In the genomic region with DNA sequence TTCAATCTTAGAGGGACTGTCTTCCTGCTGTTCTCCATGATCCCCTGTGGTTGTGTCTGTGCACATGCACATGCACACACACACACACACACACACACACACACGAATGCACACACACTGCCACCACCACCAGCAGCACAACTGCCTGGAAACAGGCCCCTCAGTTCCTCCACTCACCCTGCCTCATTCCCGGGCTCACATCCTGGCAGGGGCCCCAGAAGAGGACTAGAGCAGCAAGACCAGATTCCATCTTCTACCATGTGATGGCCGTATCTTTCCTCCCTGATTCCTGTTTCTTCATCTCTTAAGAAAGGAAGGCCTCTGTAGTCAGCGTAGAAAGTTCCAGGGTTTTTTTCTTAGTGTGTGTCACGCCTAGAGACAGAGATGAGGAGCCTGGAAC, we compare ENCODE assay signal across 11 mouse cellular contexts. TPM values are rescaled to one million over a fixed set of nuclear protein-coding genes. Genes with fewer than 3 reads are reported as not detected.
DNase-seq lines count a peak whose midpoint lies in the region; TF ChIP-seq lines count a peak whose summit lies in the region.
"Had no signal": no experiment of that assay in that cellular context is flagged by ENCODE, and none has a peak within 500 bp of the region (broad histone marks: within the 10 kb centered on the region; RNA-seq: fewer than 3 reads in every experiment).

No protein-coding gene starts in this region.

- WGBS in heart, embryonic 10.5 days, result 52% methylated on average over 5 of the region's 5 CpGs

- TF ChIP-seq POLR2A in embryonic fibroblast, embryonic 13.5 days (IDR thresholded peaks at IDR 0.05; ENCODE audit: low read depth, low read length), result no peak
- TF ChIP-seq POLR2A in myocyte (IDR thresholded peaks at IDR 0.05; ENCODE audit: insufficient read length, low read depth), result no peak

- H3K27ac ChIP-seq in heart, embryonic 10.5 days, result peak overlapping the region; percentile 60
- H3K27ac ChIP-seq in embryonic fibroblast, embryonic 13.5 days (ENCODE audit: insufficient read depth, low read length), result peak overlapping the region; percentile 68
- H3K27ac ChIP-seq: forebrain, embryonic 12.5 days; hindbrain, embryonic 14.5 days; midbrain, embryonic 12.5 days had no signal

- H3K9me3 ChIP-seq in heart, embryonic 10.5 days, result no peaks in the 10 kb centered on the region
- H3K9me3 ChIP-seq: forebrain, embryonic 12.5 days; midbrain, embryonic 12.5 days had no signal

- peaks cover 42% of the 10 kb centered on the region for H3K79me2 ChIP-seq in myocyte (ENCODE audit: control insufficient read depth, insufficient read depth)

- H3K4me1 ChIP-seq in heart, embryonic 10.5 days, result peaks cover 84% of the 10 kb centered on the region
- peaks cover 21% of the 10 kb centered on the region for H3K4me1 ChIP-seq in embryonic fibroblast, embryonic 13.5 days (ENCODE audit: control insufficient read depth, insufficient read depth, low read length)

- no peak for DNase-seq in heart, embryonic 10.5 days (ENCODE audit: low spot score)
- DNase-seq in heart, adult 8-10 months (ENCODE audit: low spot score), result no peak
- DNase-seq in kidney, postnatal 14 days, result peak; percentile 46
- no peak for DNase-seq in kidney, adult 8-10 months
- no peak for DNase-seq in spleen, adult 18-20 months
- DNase-seq: adrenal gland, adult 8-10 months had no signal

- H3K4me3 ChIP-seq in heart, embryonic 10.5 days, result no peak overlapping the region
- H3K4me3 ChIP-seq in embryonic fibroblast, embryonic 13.5 days (ENCODE audit: insufficient read depth, low read length), result no peak overlapping the region
- no peak overlapping the region for H3K4me3 ChIP-seq in myocyte
- H3K4me3 ChIP-seq: forebrain, embryonic 12.5 days; midbrain, embryonic 12.5 days had no signal

- H3K4me2 ChIP-seq in myocyte (ENCODE audit: low read depth), result peak overlapping the region; percentile 44
- H3K4me2 ChIP-seq: forebrain, embryonic 12.5 days; hindbrain, embryonic 14.5 days; midbrain, embryonic 12.5 days had no signal

- H3K36me3 ChIP-seq in heart, embryonic 10.5 days, result peaks cover 2% of the 10 kb centered on the region; the same call in 1 of the 2 replicates
- no peaks in the 10 kb centered on the region for H3K36me3 ChIP-seq in myocyte (ENCODE audit: control insufficient read depth, insufficient read depth)
- H3K36me3 ChIP-seq: forebrain, embryonic 12.5 days; midbrain, embryonic 12.5 days had no signal

- no peak overlapping the region for H3ac ChIP-seq in myocyte (ENCODE audit: control insufficient read depth, insufficient read length)

- H3K27me3 ChIP-seq in heart, embryonic 10.5 days (ENCODE audit: insufficient read depth, poor library complexity, severe bottlenecking), result no peaks in the 10 kb centered on the region
- no peaks in the 10 kb centered on the region for H3K27me3 ChIP-seq in myocyte (ENCODE audit: control insufficient read depth, insufficient read depth, insufficient read length)
- H3K27me3 ChIP-seq: forebrain, embryonic 12.5 days had no signal

- no peak for TF ChIP-seq CTCF in embryonic fibroblast, embryonic 13.5 days (IDR thresholded peaks at IDR 0.05; ENCODE audit: borderline replicate concordance, insufficient read depth, low read length)

TF ChIP-seq in myocyte, 11 proteins besides CTCF, POLR2A, EP300 and RAD21:
- TF ChIP-seq SRF (IDR thresholded peaks at IDR 0.05; ENCODE audit: control insufficient read depth, insufficient read length, low read depth), result no peak
- no peak for TF ChIP-seq TCF3 (IDR thresholded peaks at IDR 0.05; ENCODE audit: insufficient read length, low read depth)
- no peak for TF ChIP-seq TCF12 (IDR thresholded peaks at IDR 0.05; ENCODE audit: insufficient read depth, poor library complexity, severe bottlenecking)
- no peak for TF ChIP-seq POLR2AphosphoS2 (IDR thresholded peaks at IDR 0.05; ENCODE audit: insufficient read length, low read depth)
- no peak for TF ChIP-seq CEBPB (IDR thresholded peaks at IDR 0.05; ENCODE audit: insufficient read depth, poor library complexity, severe bottlenecking)
- no peak for TF ChIP-seq USF1 (IDR thresholded peaks at IDR 0.05; ENCODE audit: low read depth)
- no peak for TF ChIP-seq MYOD1 (IDR thresholded peaks at IDR 0.05; ENCODE audit: control insufficient read depth in 1 of 3, insufficient read length in 2 of 3, low read depth in 2 of 3)
- TF ChIP-seq REST (IDR thresholded peaks at IDR 0.05; ENCODE audit: insufficient read depth, insufficient read length), result no peak
- no peak for TF ChIP-seq E2F4 (IDR thresholded peaks at IDR 0.05; ENCODE audit: insufficient read depth)
- no peak for TF ChIP-seq MAX (IDR thresholded peaks at IDR 0.05; ENCODE audit: low read depth)
- no peak for TF ChIP-seq MYOG (IDR thresholded peaks at IDR 0.05; ENCODE audit: control insufficient read depth in 1 of 3, insufficient read depth in 1 of 3, insufficient read length in 2 of 3, low read depth in 2 of 3)

RNA-seq across cellular contexts. Expression of gene Gramd4, which starts 22.0 kb away (rescaled TPM):
- 9.6 and 11.6 TPM in 2 replicates for polyA plus RNA-seq in heart, embryonic 10.5 days (2016; fragmentation: Nextera tagmentation; extraction: Ambion mirVana)
- total RNA-seq in heart, adult 8-10 months (2022), result 10 to 100 TPM; 26.1 to 31.8 (median 27.3) TPM
- 18.0 and 31.4 TPM in 2 replicates for polyA plus RNA-seq in embryonic fibroblast, embryonic 13.5 days (2011; ENCODE audit: insufficient read length, low read depth, missing spikeins)
- polyA plus RNA-seq in myocyte (2012; fragmentation: generic; extraction: Trizol), result 15.0 TPM

RNA-seq across cellular contexts. Expression of gene Celsr1, which starts 45.9 kb away (rescaled TPM):
- polyA plus RNA-seq in heart, embryonic 10.5 days (2016; fragmentation: Nextera tagmentation; extraction: Ambion mirVana), result 1.3 and 2.3 TPM in 2 replicates
- 1 to 10 TPM; 3.2 to 7.3 (median 4.5) TPM for total RNA-seq in heart, adult 8-10 months (2022)
- 0.20 and 0.91 TPM in 2 replicates for polyA plus RNA-seq in embryonic fibroblast, embryonic 13.5 days (2011; ENCODE audit: insufficient read length, low read depth, missing spikeins)
- 0.06 TPM for polyA plus RNA-seq in myocyte (2012; fragmentation: generic; extraction: Trizol)
